Mouse (Mus musculus) C2C12 (cell line): ENCODE results near the gene Gys1. TPM values are rescaled to one million over a fixed set of nuclear protein-coding genes. Genes with fewer than 3 reads are reported as not detected.

Experiments
- H3K27me3 ChIP-seq: one replicate; pipeline ENCODE4 v1.6.1; 2011; ENCODE audit not compliant: control insufficient read depth, insufficient read depth, insufficient read length
- H3K36me3 ChIP-seq: one replicate; pipeline ENCODE4 v1.6.1; 2011; ENCODE audit not compliant: control insufficient read depth, insufficient read depth
- H3K4me3 ChIP-seq: one replicate; pipeline ENCODE4 v1.5.1; 2011; ENCODE audit warnings: mild to moderate bottlenecking, control low read depth; ENCODE audit not compliant: poor library complexity, insufficient read depth, severe bottlenecking
- H3K79me2 ChIP-seq: one replicate; pipeline ENCODE4 v1.6.1; 2011; ENCODE audit not compliant: control insufficient read depth, insufficient read depth
- H3K79me3 ChIP-seq: one replicate; pipeline ENCODE4 v1.6.1; 2011; ENCODE audit warnings: low read depth, control low read depth
- H3ac ChIP-seq: one replicate; pipeline ENCODE3; 2011; ENCODE audit warnings: low read depth; ENCODE audit not compliant: control insufficient read depth, insufficient read length
- CEBPB ChIP-seq: IDR thresholded peaks from one replicate; pipeline ENCODE4 v1.6.1; 2011; ENCODE audit warnings: low read depth, mild to moderate bottlenecking, control low read depth, moderate library complexity
- CTCF ChIP-seq: IDR thresholded peaks from one replicate; pipeline ENCODE4 v1.5.1; 2011; ENCODE audit not compliant: control insufficient read depth, insufficient read depth, insufficient read length
- FOSL1 ChIP-seq: IDR thresholded peaks from one replicate; pipeline ENCODE4 v1.8.0; 2011; ENCODE audit warnings: mild to moderate bottlenecking, low read length; ENCODE audit not compliant: poor library complexity, insufficient read depth, severe bottlenecking
- MAX ChIP-seq: IDR thresholded peaks from one replicate; pipeline ENCODE4 v1.6.1; 2011; ENCODE audit warnings: mild to moderate bottlenecking, control low read depth
- MYOD1 ChIP-seq: IDR thresholded peaks from one replicate; pipeline ENCODE4 v1.6.1; 2011; ENCODE audit warnings: low read depth; ENCODE audit not compliant: control insufficient read depth, insufficient read length
- MYOG ChIP-seq: IDR thresholded peaks from one replicate; pipeline ENCODE4 v1.6.1; 2011; ENCODE audit not compliant: control insufficient read depth, insufficient read length; ENCODE audit errors: extremely low read depth
- USF1 ChIP-seq: IDR thresholded peaks from one replicate; pipeline ENCODE4 v1.6.1; 2011; ENCODE audit warnings: low read depth, mild to moderate bottlenecking, control low read depth, moderate library complexity
- polyA plus RNA-seq: library from polyadenylated mRNA; unstranded; fragments of >200 nt; fragmentation: generic; extraction: Trizol; gene quantifications from one replicate; pipeline ENCODE4 v1.2.1, GENCODE M21; 2012; ENCODE audit warnings: missing spikeins

Gene Gys1
- polyA plus RNA-seq, 1 experiment: 25.2 TPM

DNA sequence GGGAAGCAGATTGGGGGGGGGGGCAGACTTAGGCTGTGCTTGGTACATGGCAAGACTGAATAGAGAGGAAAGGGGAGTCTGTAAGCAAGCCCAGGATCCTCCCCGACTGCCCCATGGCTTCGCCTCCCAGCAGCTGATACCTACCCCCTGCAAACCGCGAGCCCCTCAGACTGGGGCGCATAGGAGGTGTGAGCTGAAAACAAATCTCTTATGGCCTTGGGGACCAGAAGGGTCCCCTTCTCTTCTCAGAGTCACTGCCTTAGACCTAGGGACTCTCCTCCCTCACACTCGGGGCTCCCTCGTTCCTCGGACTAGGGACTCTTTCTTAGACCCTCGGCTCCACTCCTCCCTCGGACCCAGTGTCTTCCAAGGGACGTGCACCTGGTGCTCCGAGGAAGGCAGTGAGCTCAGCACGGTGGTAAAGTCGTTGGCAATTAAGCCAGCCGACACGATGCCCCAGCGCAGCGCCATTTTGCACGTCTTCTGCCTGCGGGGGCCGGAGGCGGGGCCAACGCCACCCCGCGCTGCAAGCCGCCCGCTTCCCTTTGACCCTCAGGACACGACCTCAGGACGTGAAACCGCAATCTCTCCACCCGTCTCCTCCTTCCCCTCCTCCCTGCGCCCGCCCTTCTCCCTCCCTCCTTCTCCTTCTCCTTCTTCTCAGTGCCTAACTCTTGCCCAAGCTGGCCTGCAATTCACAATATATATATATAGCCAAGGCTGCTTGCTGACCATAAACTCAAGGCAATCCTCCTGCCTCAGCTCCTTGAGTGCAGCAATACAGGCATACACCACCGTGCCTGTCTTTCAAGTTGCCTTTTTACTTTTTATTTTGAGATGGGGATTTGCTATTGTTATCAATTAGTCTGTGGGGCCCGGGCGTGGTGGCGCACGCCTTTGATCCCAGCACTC is 53.9 kb downstream of the Gys1 start, which contains the start of gene Dhdh:
Gene Dhdh (minus strand): TSS at position 513 of the 912 bp plus-strand sequence.
- no peaks in the 10 kb centered on the region for H3K36me3 ChIP-seq
- no peaks in the 10 kb centered on the region for H3K79me2 ChIP-seq
- H3K4me3 ChIP-seq: no peak within 1 kb of the TSS
- H3K27me3 ChIP-seq: no peaks in the 10 kb centered on the region
- TF ChIP-seq CTCF (no peak), CEBPB (no peak)
- H3ac ChIP-seq: no peak within 1 kb of the TSS
- no peaks in the 10 kb centered on the region for H3K79me3 ChIP-seq

DNA sequence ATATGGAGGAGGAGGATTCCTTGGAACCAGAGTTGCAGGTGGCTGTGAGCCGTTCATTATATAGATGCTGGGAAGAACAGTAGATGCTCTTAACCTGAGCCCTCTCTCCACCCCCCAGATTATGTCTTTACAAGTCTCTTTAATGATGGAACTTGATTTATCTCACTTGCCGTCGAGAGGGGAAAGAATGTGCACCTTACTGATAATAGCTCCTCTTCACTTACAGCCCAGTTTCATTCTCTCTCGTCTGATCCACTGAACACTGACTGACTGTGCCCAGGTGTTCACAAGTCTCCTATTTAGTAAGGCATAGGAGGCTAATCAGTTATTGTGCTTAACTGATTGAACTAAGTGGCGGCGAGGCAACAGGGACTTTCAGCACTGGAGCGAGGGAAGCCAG is 54.9 kb downstream of the Gys1 start:
- no peak overlapping the region for H3K4me3 ChIP-seq
- H3K27me3 ChIP-seq: no peaks in the 10 kb centered on the region
- H3ac ChIP-seq: no peak overlapping the region
- no peaks in the 10 kb centered on the region for H3K36me3 ChIP-seq
- TF ChIP-seq FOSL1: no peak
- H3K79me2 ChIP-seq: no peaks in the 10 kb centered on the region
- no peaks in the 10 kb centered on the region for H3K79me3 ChIP-seq

DNA sequence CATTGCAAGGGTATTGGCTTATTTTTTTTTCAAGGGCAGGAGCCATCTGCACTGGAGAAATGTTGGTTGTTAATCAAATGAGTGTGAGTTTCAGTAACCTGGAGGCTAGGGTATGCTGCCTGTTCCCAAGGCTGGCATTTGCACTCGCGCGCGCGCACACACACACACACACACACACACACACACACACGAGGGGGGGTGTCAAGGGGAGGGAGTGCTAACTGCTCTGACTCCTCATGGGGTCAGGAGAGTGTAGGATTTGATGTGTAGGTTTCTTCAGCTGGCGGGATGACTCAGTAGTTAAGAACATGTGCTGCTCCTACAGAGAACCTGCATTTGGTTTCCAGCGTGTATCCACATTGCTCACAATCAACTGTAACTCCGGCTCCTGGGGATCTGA is 56.2 kb downstream of the Gys1 start:
- TF ChIP-seq MYOD1: no peak
- no peak for TF ChIP-seq CEBPB
- no peak for TF ChIP-seq USF1
- TF ChIP-seq MAX: no peak
- no peak for TF ChIP-seq MYOG
- no peak for TF ChIP-seq FOSL1
- no peak for TF ChIP-seq CTCF
- H3ac ChIP-seq: no peak overlapping the region
- no peaks in the 10 kb centered on the region for H3K79me3 ChIP-seq

DNA sequence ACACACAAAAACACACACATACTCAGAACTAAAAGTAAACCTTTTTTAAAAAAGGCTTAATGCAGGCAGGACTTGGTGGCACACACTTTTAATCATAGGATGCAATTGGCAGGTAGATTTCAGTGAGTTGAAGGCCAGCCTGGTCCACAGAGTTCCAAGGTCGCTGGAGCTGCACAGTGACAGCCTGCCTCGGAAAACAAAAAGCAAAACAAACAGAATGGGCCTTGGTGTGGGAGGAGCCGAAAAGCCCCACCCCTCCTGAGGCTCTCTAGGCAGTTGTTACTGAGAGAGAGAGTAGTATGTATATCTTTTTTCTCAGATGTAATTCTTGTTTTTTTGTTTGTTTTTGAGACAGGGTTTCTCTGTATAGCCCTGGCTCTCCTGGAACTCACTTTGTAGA is 56.6 kb downstream of the Gys1 start:
- H3K27me3 ChIP-seq: no peaks in the 10 kb centered on the region
- no peaks in the 10 kb centered on the region for H3K79me3 ChIP-seq
- H3K79me2 ChIP-seq: no peaks in the 10 kb centered on the region
- no peak overlapping the region for H3ac ChIP-seq
- TF ChIP-seq FOSL1 (no peak), CEBPB (no peak), MYOG (no peak), MYOD1 (no peak), CTCF (no peak), USF1 (no peak), MAX (no peak)
- no peaks in the 10 kb centered on the region for H3K36me3 ChIP-seq
- no peak overlapping the region for H3K4me3 ChIP-seq

More for the DNA sequence above, 56.2 kb downstream of the Gys1 start:
- H3K4me3 ChIP-seq: no peak overlapping the region
- H3K36me3 ChIP-seq: no peaks in the 10 kb centered on the region
- H3K79me2 ChIP-seq: no peaks in the 10 kb centered on the region
- no peaks in the 10 kb centered on the region for H3K27me3 ChIP-seq

DNA sequence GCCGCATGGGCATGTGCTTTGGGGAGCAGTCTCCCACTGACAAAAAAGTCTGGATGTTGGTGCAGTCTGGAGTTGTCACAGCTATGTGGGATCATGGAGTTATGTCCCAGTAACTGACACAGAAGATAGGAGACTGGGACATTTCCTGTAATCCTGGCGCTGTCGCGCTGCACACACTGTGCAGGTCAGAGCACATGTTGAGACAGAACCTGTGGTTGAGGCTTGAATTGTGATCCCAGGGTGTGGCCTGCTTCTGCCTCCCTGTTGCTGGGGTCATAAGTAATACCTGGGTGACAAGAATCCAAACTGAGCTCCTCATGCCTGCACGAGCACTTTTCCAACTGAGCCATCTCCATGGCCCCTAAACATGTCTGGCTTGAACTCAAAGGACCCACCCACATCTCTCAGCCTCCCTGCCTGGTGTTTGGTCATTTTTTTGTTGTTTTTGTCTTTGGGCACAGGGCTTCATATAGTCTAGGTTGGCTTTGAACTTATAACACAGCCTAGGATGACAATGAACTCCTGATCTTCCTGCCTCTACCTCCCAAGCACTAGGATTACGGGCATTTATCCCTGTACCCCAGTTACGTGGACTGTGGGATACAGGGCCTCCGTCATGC is 57.7 kb downstream of the Gys1 start:
- no peak overlapping the region for H3ac ChIP-seq
- H3K79me2 ChIP-seq: no peaks in the 10 kb centered on the region
- no peaks in the 10 kb centered on the region for H3K79me3 ChIP-seq
- no peaks in the 10 kb centered on the region for H3K27me3 ChIP-seq
- no peak for TF ChIP-seq MYOD1
- no peak for TF ChIP-seq CTCF
- no peak for TF ChIP-seq FOSL1
- TF ChIP-seq USF1: no peak
- H3K36me3 ChIP-seq: no peaks in the 10 kb centered on the region
- no peak overlapping the region for H3K4me3 ChIP-seq

DNA sequence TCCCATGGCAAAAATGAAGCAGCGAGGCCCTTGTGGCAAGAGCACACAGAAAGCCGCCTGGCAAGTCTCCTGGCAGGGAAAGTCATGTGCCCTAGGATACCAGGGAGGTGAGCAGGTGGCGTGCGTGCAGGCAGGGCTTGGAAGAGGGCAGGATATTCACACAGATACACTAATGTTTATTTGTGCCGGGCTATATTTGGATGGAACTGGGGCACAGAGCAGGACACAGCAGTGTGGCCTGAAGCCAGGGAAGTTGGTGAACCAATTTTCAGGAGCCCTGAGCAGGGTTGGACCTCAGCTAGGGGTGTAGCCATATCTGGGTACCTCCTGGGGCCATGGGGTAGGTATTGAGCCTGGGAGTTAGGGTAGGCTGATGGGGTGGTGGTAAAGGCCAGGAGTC is 58.3 kb downstream of the Gys1 start:
- TF ChIP-seq USF1 (no peak), CTCF (no peak), CEBPB (no peak)
- H3ac ChIP-seq: no peak overlapping the region
- H3K36me3 ChIP-seq: no peaks in the 10 kb centered on the region
- H3K4me3 ChIP-seq: no peak overlapping the region
- no peaks in the 10 kb centered on the region for H3K79me3 ChIP-seq
- no peaks in the 10 kb centered on the region for H3K79me2 ChIP-seq
- no peaks in the 10 kb centered on the region for H3K27me3 ChIP-seq
